Mouse (Mus musculus) gastrocnemius, postnatal 14 days (tissue): Measurements from ENCODE around the gene Mzt1. TPM values are rescaled to one million over a fixed set of nuclear protein-coding genes. Genes with fewer than 3 reads are reported as not detected.
"Not testable (repeated sequence)": the region's sequence is repeated elsewhere in the genome, so short reads cannot be mapped to it uniquely, and the experiment has no call there.

Experiments used
- DNase-seq: peaks from one replicate; pipeline ENCODE4 v3.0.0; 2021; ENCODE audit warnings: mixed read lengths
- intact Hi-C: fragments of 180-260 bp; cut with DNase I; formaldehyde crosslinking; loops from one replicate; pipeline ENCODE4 v1.15.1; 2025; ENCODE audit warnings: low total_unique reads
- long read RNA-seq, 2 experiments: library from polyadenylated mRNA; stranded (forward); transcript quantifications; one replicate each; pipeline ENCODE4 v2.0.0; 2021
- total RNA-seq, 2 experiments: library from RNA; stranded (reverse); gene quantifications; 2 replicates each; pipeline ENCODE4 v1.2.3; 2021

Mzt1 gene
- 10 to 100 TPM; 20.6 to 21.2 TPM for total RNA-seq
- long read RNA-seq, experiment 1, transcript Mzt1-201 (3 exons, 2,240 nt): major isoform, 24 of 26 reads
- long read RNA-seq, experiment 1, partial matches to known transcripts: 0 of 26 reads
- long read RNA-seq, experiment 1, other reads (novel, unspliced or antisense): 2 of 26 reads
- long read RNA-seq, experiment 2, transcript Mzt1-201 (3 exons, 2,240 nt): major isoform, 40 of 41 reads
- long read RNA-seq, experiment 2, partial matches to known transcripts: 0 of 41 reads
- long read RNA-seq, experiment 2, other reads (novel, unspliced or antisense): 1 of 41 reads

DNA sequence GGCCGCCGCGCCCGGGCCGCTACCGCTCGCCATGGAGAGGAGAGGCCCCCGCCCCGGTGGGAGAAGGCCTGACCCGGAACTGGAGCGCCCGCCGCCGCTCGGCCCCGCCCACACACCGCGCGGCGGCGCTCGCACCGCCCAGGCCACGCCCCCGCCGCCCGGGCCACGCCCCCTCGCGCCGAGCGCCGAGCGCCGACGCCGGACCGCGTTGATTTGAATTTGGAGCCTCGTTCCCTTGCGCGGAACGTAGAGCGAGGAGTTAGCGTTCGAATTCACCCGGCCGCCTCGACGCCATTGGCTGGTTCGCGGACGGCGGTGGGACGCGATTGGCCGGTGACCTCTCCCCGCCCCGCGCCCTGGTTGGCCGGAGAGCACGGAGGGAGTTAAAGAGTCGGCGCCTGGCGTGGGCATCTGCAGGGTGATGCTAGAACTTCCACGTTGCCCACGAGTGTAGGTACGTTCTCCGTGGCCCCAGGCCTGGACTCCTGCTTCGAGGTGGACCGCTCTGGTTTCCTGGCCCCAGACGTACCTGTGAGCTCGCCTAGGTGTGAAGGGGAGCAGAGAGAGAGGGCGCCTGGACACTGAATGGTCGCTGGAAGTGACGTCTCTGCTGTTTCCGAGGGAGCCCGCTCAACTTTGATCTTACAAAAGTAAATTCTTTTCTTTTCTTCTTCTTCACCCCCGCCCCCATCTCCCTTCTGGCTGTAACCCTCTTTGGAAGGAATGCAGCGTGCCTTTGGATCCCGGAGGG is at the start of gene Mzt1, which contains the start of gene Bora:
Mzt1 (minus strand) TSS at position 104 of the 751 bp plus-strand sequence.
Bora (plus strand) TSS at position 192 of the 751 bp plus-strand sequence.
- intact Hi-C loops: no loop called here
- peak; percentile 90 for DNase-seq

DNA sequence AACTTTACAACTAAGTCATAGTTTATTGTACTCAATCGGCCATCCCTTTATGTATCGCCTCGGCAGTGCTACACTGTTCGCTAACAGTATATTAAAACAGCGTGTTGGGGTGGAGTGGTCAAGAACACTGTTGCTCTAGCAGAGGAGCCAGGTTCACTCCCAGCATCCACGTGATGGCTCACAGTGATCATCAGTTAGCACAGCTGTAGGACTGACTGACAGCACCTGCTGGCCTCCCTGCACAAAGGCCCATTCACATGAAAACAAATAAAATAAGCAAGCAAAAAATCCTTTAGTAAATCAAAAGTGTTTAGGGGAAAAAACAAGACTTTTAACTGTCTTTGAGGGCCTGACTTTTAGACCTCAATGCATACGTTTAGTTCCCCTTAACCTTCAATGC is 43.0 kb upstream of the Mzt1 start:
- intact Hi-C loops: no loop called here
- no peak for DNase-seq

DNA sequence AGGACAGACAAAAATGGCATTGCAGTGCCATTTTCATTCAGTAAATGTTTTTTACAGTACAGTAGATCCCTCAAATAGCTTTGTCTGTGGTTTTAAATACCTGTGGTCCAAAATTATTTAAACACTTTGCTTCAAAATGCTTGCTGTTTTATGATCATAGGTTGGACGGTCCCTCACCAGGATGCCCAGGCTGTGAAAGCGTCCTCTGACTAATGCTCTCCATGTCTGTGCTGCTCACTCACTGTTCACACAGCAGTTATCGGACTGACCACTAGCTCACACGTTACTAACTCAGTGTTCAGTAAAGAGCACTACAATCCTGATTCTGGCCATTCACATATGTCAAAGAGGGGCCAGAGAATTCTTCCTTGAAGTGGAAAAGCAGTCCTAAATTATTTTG is 25.2 kb upstream of the Mzt1 start:
- DNase-seq: no peak
- intact Hi-C loops: no loop called here

DNA sequence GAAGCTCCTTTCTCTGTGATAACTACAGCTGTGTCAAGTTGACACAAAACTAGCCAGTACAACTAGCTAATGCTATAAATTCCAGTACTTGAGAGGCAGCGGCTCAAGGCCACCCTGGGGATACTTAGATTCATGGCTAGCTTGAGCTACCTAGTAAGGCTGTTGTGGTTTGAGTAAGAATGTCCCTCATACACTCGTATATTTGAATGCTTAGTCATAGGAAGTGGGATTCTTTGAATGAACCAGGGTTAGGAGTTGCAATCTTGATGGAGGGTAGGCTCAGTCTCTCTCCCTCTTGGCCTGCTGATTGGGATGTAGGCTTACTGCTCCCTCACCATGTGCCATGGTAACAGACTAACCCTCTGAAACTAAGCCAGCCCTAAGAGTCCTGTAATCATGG is 17.2 kb upstream of the Mzt1 start:
- DNase-seq: no peak
- intact Hi-C loops: no loop called here

DNA sequence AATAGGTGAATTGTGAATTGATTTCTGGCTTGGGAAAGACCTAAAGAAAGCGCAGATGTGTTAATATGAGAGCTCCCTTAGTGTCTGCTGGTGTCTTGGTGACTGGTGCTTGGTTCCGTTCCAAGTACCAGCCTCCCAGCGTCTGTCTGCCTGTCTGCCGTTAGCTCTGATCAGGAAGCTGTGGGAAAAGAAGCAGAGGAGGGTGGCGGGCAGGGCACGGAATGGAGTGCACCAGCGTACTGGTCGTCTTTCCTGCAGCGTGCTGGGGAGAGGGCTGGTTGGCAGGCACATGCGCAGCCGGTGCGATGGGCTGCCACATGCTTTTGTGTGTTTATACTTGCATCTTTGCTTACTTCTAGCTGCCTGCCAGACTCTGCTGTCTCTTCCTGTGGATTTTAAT is 14.7 kb upstream of the Mzt1 start:
- intact Hi-C loops: no loop called here
- no peak for DNase-seq

DNA sequence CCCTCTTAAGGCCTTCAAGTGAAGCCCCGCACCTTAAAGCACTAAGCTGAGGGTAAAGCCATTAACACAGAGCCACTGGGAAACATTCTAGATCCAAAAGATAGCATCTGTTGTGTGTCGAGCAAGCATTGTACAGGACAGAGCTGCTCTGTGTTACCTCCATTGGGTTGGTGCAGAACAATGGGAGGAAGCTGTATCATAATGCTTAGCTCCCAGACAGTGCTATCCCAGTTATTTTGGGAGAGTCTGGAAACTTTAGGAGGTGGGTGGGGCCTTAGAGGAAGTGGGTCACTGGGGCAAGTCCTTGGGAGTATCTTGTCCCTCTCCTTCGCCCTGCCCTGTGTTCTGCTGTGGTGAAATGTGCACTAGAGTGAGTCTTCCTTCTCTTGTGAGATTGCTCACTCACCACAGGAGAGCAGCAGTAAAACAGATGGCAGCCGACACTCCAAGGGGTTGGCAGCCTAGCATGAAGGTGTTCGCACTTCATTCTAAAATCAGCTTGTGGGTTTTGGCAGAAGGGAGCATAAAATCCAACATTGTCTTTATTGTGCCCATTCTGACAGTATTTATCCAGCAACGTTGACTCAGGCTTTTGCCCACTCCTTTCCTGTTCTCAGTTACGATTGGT is 13.1 kb upstream of the Mzt1 start:
- no peak for DNase-seq
- intact Hi-C loops: no loop called here

DNA sequence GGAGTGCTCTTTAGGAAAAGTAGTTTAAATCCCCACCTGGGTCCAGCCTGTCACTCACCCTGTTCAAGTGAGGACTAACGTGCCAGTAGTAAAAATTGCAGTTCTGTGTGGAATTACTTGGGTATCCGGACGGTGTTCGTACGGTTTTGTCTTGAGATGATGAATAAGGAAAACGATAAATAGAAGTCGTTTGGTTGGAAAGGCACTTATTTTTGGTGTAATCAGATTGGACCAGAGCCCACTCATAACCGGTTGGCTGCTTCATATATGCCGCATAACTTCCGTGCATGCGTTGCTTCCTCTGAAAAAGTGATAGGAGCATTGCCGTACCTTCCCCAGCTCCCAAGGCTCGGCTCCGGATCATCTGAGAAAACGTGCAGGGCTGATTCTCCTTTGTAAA is 848 bp upstream of the Mzt1 start:
- intact Hi-C loops: no loop called here
- no peak for DNase-seq

DNA sequence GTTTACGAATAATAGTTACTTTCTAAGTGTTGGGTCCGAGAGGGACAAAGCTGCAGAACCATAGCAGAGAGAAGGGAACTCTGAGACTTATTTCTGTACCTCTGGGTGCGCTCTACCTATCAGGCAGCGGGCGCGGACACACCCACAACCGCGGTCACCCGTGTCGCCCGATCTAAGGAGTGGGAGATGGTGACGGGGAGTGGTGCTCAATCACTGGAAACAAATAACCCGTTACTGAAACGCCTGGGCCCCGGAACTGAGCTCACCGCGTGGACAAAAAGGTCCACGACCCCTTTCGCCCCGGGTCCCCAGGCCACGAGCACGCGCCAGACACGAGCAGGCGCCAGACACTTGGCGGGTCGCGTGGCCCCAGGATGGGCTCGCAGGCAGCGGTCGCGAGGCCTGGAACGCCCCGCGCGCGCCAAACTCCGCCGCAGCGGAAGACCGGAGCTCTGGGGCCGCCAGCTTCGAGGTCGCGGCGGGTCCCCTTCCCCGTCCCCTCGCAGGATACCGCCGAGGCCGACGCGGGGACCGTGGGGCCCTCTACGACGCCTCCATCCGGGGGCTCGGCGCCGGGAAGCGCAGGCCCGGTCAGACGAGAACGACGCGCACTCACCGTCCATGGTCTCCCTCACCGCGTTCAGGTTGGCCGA is 430 bp downstream of the Mzt1 start:
- DNase-seq: no peak
- intact Hi-C loops: no loop called here

DNA sequence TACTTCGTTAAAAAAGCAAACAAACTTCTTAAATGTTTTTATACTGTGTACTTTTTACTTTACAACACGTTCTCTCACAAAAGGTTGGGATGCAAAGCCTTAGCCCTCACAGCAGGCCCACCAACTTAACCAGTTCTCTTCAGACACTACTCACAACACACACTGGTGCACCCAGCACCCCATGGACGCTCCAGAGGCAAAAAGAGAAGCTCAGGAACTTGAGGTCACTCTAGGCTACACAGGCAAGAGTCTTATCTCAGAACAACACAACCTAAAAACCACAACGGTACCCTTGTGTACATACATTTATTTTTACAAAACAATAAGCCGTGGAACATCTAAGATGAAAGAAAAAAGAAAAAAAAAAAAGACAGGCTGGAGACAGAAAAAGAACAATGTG is 1.2 kb downstream of the Mzt1 start:
- DNase-seq: no peak
- intact Hi-C loops: no loop called here

DNA sequence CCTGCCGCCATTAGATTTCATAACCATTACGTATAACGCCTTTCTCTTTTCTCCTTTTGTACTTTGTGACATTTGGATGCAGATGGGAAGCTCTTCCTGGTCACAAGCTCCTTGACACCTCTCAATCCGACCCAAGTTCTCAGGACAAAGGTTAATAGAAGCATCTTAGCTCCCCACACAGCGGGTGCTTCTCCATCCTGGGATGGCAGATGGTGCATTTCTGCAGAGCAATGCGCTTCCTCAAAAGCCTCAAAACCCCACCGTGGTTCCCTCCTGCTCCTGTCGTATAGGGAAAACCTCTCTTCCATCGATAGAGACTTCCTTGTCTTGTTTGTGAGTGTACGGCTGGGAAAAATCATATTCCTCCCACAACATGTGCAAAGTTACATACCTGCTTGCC is 1.8 kb downstream of the Mzt1 start:
- intact Hi-C loops: no loop called here
- no peak for DNase-seq

DNA sequence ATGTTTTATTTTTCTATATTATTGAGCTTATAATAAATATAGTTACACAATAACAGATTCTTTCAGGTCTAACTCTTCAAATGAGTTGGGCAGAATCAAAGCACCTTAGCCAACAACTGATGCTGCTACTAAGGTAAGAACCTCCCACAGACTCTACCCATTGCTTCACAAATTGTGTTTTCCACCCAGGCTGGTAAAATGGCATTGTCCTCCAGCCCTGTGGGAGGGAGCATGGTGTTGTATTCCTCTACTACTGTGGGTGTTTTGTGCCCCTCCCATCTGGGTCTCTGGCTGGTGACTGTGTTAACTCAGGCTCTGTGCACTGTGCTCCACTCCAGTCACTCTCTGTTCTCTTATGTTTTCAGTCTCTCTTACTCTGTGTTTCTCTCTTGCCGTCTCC is 2.4 kb downstream of the Mzt1 start:
- DNase-seq: no peak
- intact Hi-C loops: no loop called here

DNA sequence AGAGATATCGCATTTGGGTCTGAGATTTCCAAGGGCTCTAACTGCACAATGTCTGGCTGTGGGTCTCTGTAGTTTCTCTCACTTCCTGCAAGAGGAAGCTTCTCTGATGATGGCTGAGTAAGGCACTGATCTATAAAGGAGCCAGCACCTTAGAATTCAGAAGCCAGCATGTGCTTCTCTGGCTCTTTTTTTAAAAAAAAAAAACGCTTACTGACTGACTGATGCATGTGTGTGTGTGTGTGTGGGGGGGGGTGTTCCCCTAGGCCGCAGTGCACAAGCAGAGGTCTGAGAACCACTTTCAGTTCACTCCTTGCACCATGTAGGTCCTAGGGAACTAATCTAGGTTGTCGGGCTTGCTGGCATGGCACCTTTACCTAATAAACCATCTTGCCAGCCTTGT is 4.5 kb downstream of the Mzt1 start:
- no peak for DNase-seq
- intact Hi-C loops: no loop called here

DNA sequence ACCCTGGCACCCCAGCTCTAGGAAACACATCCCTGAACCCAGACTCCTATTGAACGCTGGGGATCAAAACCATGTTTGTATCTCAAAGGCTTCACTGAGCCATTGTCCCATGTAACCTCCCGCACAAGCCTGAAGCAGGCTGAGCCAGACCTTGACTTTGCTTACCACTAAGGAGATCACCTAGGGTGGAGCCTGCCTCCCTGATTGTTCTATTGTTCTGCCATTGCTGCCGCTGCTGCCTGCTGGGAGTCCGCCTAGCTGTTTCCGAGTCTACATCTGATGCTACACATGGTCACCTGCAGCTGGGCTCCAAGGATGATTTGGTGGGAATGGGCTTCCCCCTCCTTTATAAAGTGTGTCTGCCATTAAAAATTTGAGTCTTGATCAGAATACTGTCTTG is 6.6 kb downstream of the Mzt1 start:
- intact Hi-C loops, DNase-seq: not testable (repeated sequence)

DNA sequence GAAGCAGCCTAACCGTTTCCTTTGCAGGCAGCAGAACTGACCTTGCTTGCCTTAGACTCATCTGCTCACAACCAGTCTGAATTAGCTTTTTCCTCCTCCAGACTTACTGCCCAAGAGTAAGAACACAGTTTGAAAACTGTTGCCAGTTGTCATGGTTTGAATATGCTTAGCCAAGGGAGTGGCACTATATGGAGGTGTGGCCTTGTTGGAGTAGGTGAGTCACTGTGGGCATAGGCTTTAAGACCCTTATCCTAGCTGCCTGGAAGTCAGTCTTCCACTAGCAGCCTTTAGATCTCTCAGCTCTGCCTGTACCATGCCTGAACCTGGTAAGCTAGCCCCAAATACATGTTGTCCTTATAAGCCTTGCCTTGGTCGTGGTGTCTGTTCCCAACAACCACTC is 8.2 kb downstream of the Mzt1 start:
- no peak for DNase-seq
- intact Hi-C loops: no loop called here

DNA sequence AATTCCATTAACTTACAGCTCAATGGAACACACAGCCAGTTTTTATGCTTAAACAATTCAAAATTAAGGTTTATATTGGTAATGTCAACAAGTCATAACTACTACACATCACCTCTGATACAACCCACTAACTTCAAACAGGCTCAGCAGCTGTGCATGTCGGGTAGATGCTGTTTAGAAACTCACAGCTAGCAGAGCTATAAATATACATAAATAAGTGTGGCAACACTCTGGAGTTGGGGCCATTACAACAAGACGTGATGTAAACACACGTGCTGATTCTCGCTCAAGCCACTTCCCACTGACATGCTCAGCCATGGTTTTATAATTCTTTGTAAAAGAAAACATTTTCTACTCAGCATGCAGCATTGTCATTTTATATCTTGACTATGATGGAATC is 9.9 kb downstream of the Mzt1 start:
- DNase-seq: no peak
- intact Hi-C loops: no loop called here

DNA sequence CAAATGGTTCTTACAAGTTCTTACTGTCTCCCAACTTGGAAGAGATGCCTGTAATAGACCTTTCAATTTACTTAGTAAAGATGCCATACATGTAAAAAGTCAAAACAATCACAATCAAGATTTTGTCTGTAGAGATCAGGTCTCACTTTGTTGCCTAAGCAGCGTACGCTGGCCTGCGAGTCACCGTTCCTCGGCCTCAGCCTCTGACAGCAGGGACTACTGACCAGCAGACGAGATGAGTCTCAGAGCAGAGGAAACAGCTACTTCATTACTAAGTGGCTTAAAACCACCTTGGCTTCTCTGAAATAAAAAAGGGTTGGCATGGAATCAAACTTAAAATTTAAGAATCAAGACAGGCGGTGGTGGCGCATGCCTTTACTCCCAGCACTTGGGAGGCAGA is 11.1 kb downstream of the Mzt1 start:
- DNase-seq, intact Hi-C loops: not testable (repeated sequence)

DNA sequence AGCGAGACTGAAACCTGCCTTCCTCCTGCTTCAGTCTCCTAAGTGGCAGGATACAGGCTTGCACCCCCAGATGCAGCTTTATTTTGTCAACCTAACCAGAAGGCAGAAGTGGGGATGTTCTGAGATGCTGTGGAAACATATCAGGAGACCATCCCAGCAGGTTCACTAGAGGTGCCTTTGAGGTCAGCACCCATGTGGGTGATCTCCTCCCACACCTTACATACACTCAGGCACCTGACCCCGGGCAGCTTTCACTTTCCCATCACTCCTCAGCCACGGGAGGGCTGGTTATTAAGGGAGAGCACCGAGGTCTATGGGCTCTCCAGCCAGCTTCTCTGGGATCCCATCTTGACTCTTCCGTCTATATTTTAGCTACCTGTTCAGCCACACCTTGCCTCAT is 13.3 kb downstream of the Mzt1 start:
- no peak for DNase-seq
- intact Hi-C loops: no loop called here

DNA sequence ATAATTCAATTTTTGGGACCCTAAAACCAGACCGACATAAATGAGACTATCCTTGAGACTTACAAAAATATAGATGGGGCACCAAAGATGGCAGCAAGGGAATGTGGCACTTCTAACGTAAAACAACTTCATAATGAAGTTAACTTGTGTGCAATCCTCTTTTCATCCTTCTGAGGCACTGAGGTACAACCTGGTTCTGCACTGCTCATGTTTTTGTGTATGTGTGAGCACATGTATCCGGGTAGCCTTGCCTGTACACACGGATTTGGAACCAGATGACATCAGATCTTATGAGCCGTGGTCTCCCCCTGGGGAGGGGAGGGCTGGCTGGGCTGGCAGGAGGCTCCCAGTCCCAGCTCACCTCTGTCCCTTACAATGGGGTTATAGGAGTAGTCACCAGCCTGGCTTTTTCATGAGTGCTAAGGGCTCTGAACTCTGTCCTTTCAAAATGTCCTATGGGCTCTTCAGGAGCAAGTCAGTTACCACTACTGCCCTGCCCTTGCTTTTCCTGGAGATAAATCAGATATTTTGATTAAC is 14.5 kb downstream of the Mzt1 start:
- intact Hi-C loops: no loop called here
- DNase-seq: no peak

DNA sequence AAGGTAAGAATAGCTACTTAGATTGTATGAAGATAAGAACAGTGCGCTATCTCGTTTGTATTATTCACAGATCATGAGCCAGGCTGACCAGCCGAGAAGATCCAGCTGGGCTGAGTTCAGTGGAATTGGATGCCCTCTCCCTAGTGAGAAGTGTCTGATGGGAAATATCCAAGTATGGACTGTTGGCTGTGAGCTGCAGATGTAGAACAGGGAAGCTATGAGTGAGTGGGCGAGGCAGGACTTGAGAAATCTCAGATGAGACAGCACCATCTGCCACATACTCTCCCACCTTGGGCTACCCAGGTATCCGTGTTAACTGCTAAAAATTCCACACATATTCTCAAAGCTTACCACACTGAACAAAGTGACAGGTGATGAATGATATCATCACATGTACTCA is 15.9 kb downstream of the Mzt1 start:
- intact Hi-C loops: no loop called here
- DNase-seq: no peak
